Mouse (Mus musculus) c-Kit-positive CD71-positive TER-119-negative erythroid progenitor cells, embryonic 14.5 days (primary cell): ENCODE measurements at regions not wholly inside any gene's neighbourhood (a gene's known extent, or its start where the extent isn't known, plus 50 kb on each side); places are given as distances from the start of the nearest gene placed in this dataset.

Experiments
- DNase-seq: peaks from one replicate; pipeline ENCODE4 v3.0.0-alpha.2; 2013; ENCODE audit warnings: low read depth

- no peak for DNase-seq
Measured at GRCm38 (mm10) chr8:126713181-126713580, 119.4 kb upstream of the Irf2bp2 start.

- no peak for DNase-seq
Measured at GRCm38 (mm10) chr8:126712749-126713148, 119.0 kb upstream of the Irf2bp2 start.

- DNase-seq, result no peak
Measured at GRCm38 (mm10) chr8:126708956-126709355, 115.2 kb upstream of the Irf2bp2 start.

GRCm38 (mm10) chr8:126707300-126707902 is 113.6 kb upstream of the Irf2bp2 start:
- no peak for DNase-seq

- no peak for DNase-seq
Measured at GRCm38 (mm10) chr8:126706247-126706646, 112.5 kb upstream of the Irf2bp2 start.

GRCm38 (mm10) chr8:126705391-126705790 is 111.6 kb upstream of the Irf2bp2 start:
- peak; percentile 4 for DNase-seq

GRCm38 (mm10) chr8:126704706-126705105 is 110.9 kb upstream of the Irf2bp2 start:
- DNase-seq, result no peak

- no peak for DNase-seq
Measured at GRCm38 (mm10) chr8:126703546-126703945, 109.8 kb upstream of the Irf2bp2 start.

GRCm38 (mm10) chr8:126702294-126702693 is 108.5 kb upstream of the Irf2bp2 start:
- no peak for DNase-seq

- no peak for DNase-seq
Measured at GRCm38 (mm10) chr8:126699389-126699775, 105.6 kb upstream of the Irf2bp2 start.

- no peak for DNase-seq
Measured at GRCm38 (mm10) chr8:126698601-126699388, 105.0 kb upstream of the Irf2bp2 start.

- no peak for DNase-seq
Measured at GRCm38 (mm10) chr8:126696346-126697010, 102.7 kb upstream of the Irf2bp2 start.

GRCm38 (mm10) chr8:126694370-126694769 is 100.6 kb upstream of the Irf2bp2 start:
- no peak for DNase-seq

GRCm38 (mm10) chr8:126693642-126694041 is 99.9 kb upstream of the Irf2bp2 start:
- no peak for DNase-seq

- no peak for DNase-seq
Measured at GRCm38 (mm10) chr8:126692711-126693110, 98.9 kb upstream of the Irf2bp2 start.

- no peak for DNase-seq
Measured at GRCm38 (mm10) chr8:126692263-126692662, 98.5 kb upstream of the Irf2bp2 start.

- DNase-seq, result no peak
Measured at GRCm38 (mm10) chr8:126688450-126688849, 94.7 kb upstream of the Irf2bp2 start.

GRCm38 (mm10) chr8:126688014-126688413 is 94.2 kb upstream of the Irf2bp2 start:
- DNase-seq, result no peak

GRCm38 (mm10) chr8:126686827-126687226 is 93.0 kb upstream of the Irf2bp2 start:
- no peak for DNase-seq

GRCm38 (mm10) chr8:126685365-126685764 is 91.6 kb upstream of the Irf2bp2 start:
- DNase-seq, result no peak

GRCm38 (mm10) chr8:126683950-126684349 is 90.2 kb upstream of the Irf2bp2 start:
- DNase-seq, result no peak

- no peak for DNase-seq
Measured at GRCm38 (mm10) chr8:126683555-126683947, 89.8 kb upstream of the Irf2bp2 start.
